Comparison of ENCODE assay signal across 11 mouse cellular contexts in genomic region chr10:16993789-16994188, GRCm38 (mm10).
DNase-seq lines count a peak whose midpoint lies in the region; ATAC-seq and TF ChIP-seq lines count a peak whose summit lies in the region.
"Had no signal": no experiment of that assay in that cellular context is flagged by ENCODE, and none has a peak within 500 bp of the region (broad histone marks: within the 10 kb centered on the region; RNA-seq: fewer than 3 reads in every experiment).

No protein-coding gene starts in this region.

- no peaks in the 10 kb centered on the region for H3K9me3 ChIP-seq in kidney, embryonic 16.5 days (ENCODE audit: low read length)
- no peaks in the 10 kb centered on the region for H3K9me3 ChIP-seq in heart, embryonic 16.5 days (replicated peaks; ENCODE audit: control insufficient read depth, low read length)
- H3K9me3 ChIP-seq: hindbrain, embryonic 15.5 days had no signal

- H3K27me3 ChIP-seq in kidney, adult 2 months (replicated peaks; ENCODE audit: control insufficient read depth, insufficient read depth, low read length) = no peaks in the 10 kb centered on the region
- no peaks in the 10 kb centered on the region for H3K27me3 ChIP-seq in kidney, embryonic 16.5 days (ENCODE audit: insufficient read depth, low read length)
- no peaks in the 10 kb centered on the region for H3K27me3 ChIP-seq in cerebellum, adult 2 months (ENCODE audit: control insufficient read depth, insufficient read depth, low read length)
- H3K27me3 ChIP-seq in heart, embryonic 16.5 days (ENCODE audit: control insufficient read depth, insufficient read depth, low read length) = no peaks in the 10 kb centered on the region
- H3K27me3 ChIP-seq: hindbrain, embryonic 15.5 days; Patski had no signal

- H3K27ac ChIP-seq in kidney, adult 2 months (ENCODE audit: insufficient read depth, low read depth, low read length) = peak overlapping the region; percentile 63
- no peak overlapping the region for H3K27ac ChIP-seq in kidney, embryonic 16.5 days (ENCODE audit: low read length)
- no peak overlapping the region; the same call in 1 of the 2 replicates for H3K27ac ChIP-seq in cerebellum, adult 2 months (ENCODE audit: insufficient read depth, low read length)
- H3K27ac ChIP-seq in heart, embryonic 16.5 days (ENCODE audit: low read length) = peak overlapping the region; percentile 91
- H3K27ac ChIP-seq: hindbrain, embryonic 15.5 days; left cerebral cortex, adult 2 months had no signal

- peaks cover 6% of the 10 kb centered on the region; the same call in 1 of the 2 replicates for H3K4me1 ChIP-seq in kidney, adult 2 months (ENCODE audit: control insufficient read depth, insufficient read depth, low read length)
- H3K4me1 ChIP-seq in kidney, embryonic 16.5 days (ENCODE audit: insufficient read depth, low read length) = 0 out of 2 replicates have a peak, but pooled peaks cover 9% of the 10 kb centered on the region
- peaks cover 2% of the 10 kb centered on the region; the same call in 1 of the 2 replicates for H3K4me1 ChIP-seq in cerebellum, adult 2 months (ENCODE audit: control insufficient read depth, insufficient read depth, low read length)
- peaks cover 19% of the 10 kb centered on the region for H3K4me1 ChIP-seq in heart, embryonic 16.5 days (ENCODE audit: control insufficient read depth, insufficient read depth, low read length)
- H3K4me1 ChIP-seq: hindbrain, embryonic 15.5 days had no signal

- H3K4me3 ChIP-seq in kidney, adult 2 months (ENCODE audit: insufficient read depth, low read depth, low read length) = no peak overlapping the region
- no peak overlapping the region for H3K4me3 ChIP-seq in kidney, embryonic 16.5 days (ENCODE audit: low read length)
- no peak overlapping the region for H3K4me3 ChIP-seq in cerebellum, adult 2 months (replicated peaks; ENCODE audit: insufficient read depth, low read depth, low read length)
- no peak overlapping the region for H3K4me3 ChIP-seq in heart, embryonic 16.5 days (ENCODE audit: low read length)
- H3K4me3 ChIP-seq: hindbrain, embryonic 15.5 days; left cerebral cortex, adult 2 months had no signal

- H3K4me2 ChIP-seq in kidney, embryonic 16.5 days (replicated peaks; ENCODE audit: low read depth, low read length) = no peak overlapping the region
- no peak overlapping the region for H3K4me2 ChIP-seq in heart, embryonic 16.5 days (ENCODE audit: low read depth, low read length)
- H3K4me2 ChIP-seq: hindbrain, embryonic 15.5 days had no signal

- H3K36me3 ChIP-seq in kidney, adult 2 months (ENCODE audit: control insufficient read depth, insufficient read depth, low read length) = no peaks in the 10 kb centered on the region
- H3K36me3 ChIP-seq in kidney, embryonic 16.5 days (ENCODE audit: insufficient read depth, low read length) = no peaks in the 10 kb centered on the region
- H3K36me3 ChIP-seq in heart, embryonic 16.5 days (ENCODE audit: control insufficient read depth, insufficient read depth) = no peaks in the 10 kb centered on the region
- H3K36me3 ChIP-seq: hindbrain, embryonic 15.5 days had no signal

- no peak for TF ChIP-seq POLR2A in kidney, adult 2 months (IDR thresholded peaks at IDR 0.05; ENCODE audit: low read depth, low read length)
- TF ChIP-seq POLR2A in cerebellum, adult 2 months (IDR thresholded peaks at IDR 0.05; ENCODE audit: borderline replicate concordance, insufficient read depth, low read length) = no peak

- H3K9ac ChIP-seq in kidney, embryonic 16.5 days (replicated peaks; ENCODE audit: low read length) = no peak overlapping the region
- no peak overlapping the region for H3K9ac ChIP-seq in heart, embryonic 16.5 days (ENCODE audit: low read length)
- H3K9ac ChIP-seq: hindbrain, embryonic 15.5 days had no signal

- no peak for ATAC-seq in kidney, embryonic 16.5 days (ENCODE audit: low FRiP score, low TSS enrichment)
- ATAC-seq in heart, embryonic 16.5 days (replicated peaks; ENCODE audit: extremely low read depth, insufficient read depth, low FRiP score) = peak; percentile 83
- ATAC-seq: Patski had no signal

- no peak for TF ChIP-seq CTCF in kidney, adult 2 months (conservative IDR thresholded peaks at IDR 0.05; ENCODE audit: insufficient read depth, insufficient read length, low read depth, low read length)
- TF ChIP-seq CTCF in cerebellum, adult 2 months (IDR thresholded peaks at IDR 0.05; ENCODE audit: borderline replicate concordance, insufficient read depth, low read depth, low read length) = no peak

- peak; percentile 37 for DNase-seq in kidney, adult 2 months
- DNase-seq in adrenal gland, postnatal 10 days = peak; percentile 27
- peak; percentile 77 to 92 for DNase-seq in cerebellum, adult 2 months
- DNase-seq in frontal cortex, postnatal 25 days (ENCODE audit: low spot score in 2 of 2) = no peak
- no peak for DNase-seq in left cerebral cortex, adult 11 months (ENCODE audit: low spot score)
- no peak for DNase-seq in MN1 (ENCODE audit: low spot score)

- 57% methylated on average over 2 of the region's 2 CpGs for WGBS in kidney, adult 2 months
- WGBS in kidney, embryonic 16.5 days = 43% methylated on average over 2 of the region's 2 CpGs
- WGBS in cerebellum, adult 2 months = 8% methylated on average over 2 of the region's 2 CpGs
- WGBS in heart, embryonic 16.5 days = 16% methylated on average over 2 of the region's 2 CpGs

Comparison
In these comparisons a context has a peak if more than half of its experiments do, and no peak if none do; other contexts are left out.
1. H3K27ac ChIP-seq: peak in kidney, adult 2 months (single experiment) and heart, embryonic 16.5 days (single experiment); none in kidney, embryonic 16.5 days (single experiment) and cerebellum, adult 2 months (single experiment).
2. DNase-seq: peak in kidney, adult 2 months (single experiment), adrenal gland, postnatal 10 days (single experiment) and cerebellum, adult 2 months (2 of 2); none in frontal cortex, postnatal 25 days (0 of 2), left cerebral cortex, adult 11 months (single experiment) and MN1 (single experiment).